Comparison of ENCODE assay signal across 13 mouse cellular contexts in genomic region chr5:32064341-32065105, GRCm38 (mm10).
A peak's percentile ranks its signal among the peaks of the same experiment; 100 is the strongest.
DNase-seq lines count a peak whose midpoint lies in the region; ATAC-seq and TF ChIP-seq lines count a peak whose summit lies in the region.
"Had no signal": no experiment of that assay in that cellular context is flagged by ENCODE, and none has a peak within 500 bp of the region (broad histone marks: within the 10 kb centered on the region; RNA-seq: fewer than 3 reads in every experiment).

No protein-coding gene starts in this region.

- DNase-seq in heart, adult 9 months (ENCODE audit: low spot score in 2 of 2), result peak; percentile 43 to 45
- DNase-seq in heart, adult 8-10 months (ENCODE audit: low spot score), result no peak
- DNase-seq in layer of hippocampus, adult 2 months (ENCODE audit: low spot score in 2 of 2), result no peak
- DNase-seq in layer of hippocampus, adult 9-10 months (ENCODE audit: low spot score), result no peak
- DNase-seq in lung, postnatal 36 days, result peak; percentile 37
- no peak for DNase-seq in adrenal gland, postnatal 10 days
- DNase-seq: cerebellum, adult 9-10 months; kidney, postnatal 36 days; thymus, postnatal 25 days had no signal

- H3K4me3 ChIP-seq in layer of hippocampus, adult 2 months, result no peak overlapping the region
- H3K4me3 ChIP-seq in brown adipose tissue, adult 24 weeks (ENCODE audit: insufficient read depth, low read depth, low read length), result no peak overlapping the region
- no peak overlapping the region for H3K4me3 ChIP-seq in forebrain, embryonic 15.5 days
- H3K4me3 ChIP-seq: forebrain, embryonic 12.5 days had no signal

- H3K9ac ChIP-seq in forebrain, embryonic 15.5 days (replicated peaks), result no peak overlapping the region
- H3K9ac ChIP-seq: forebrain, embryonic 12.5 days had no signal

- H3K4me2 ChIP-seq in forebrain, embryonic 15.5 days (replicated peaks), result no peak overlapping the region
- H3K4me2 ChIP-seq: forebrain, embryonic 12.5 days; midbrain, embryonic 11.5 days had no signal

- H3K4me1 ChIP-seq in brown adipose tissue, adult 24 weeks (ENCODE audit: control insufficient read depth, insufficient read depth, insufficient read length, low read length), result no peaks in the 10 kb centered on the region
- no peaks in the 10 kb centered on the region for H3K4me1 ChIP-seq in forebrain, embryonic 15.5 days
- H3K4me1 ChIP-seq: forebrain, embryonic 12.5 days had no signal

- H3K36me3 ChIP-seq in forebrain, embryonic 15.5 days, result no peaks in the 10 kb centered on the region
- H3K36me3 ChIP-seq: forebrain, embryonic 12.5 days had no signal

- no peak for ATAC-seq in forebrain, embryonic 15.5 days (replicated peaks)

- H3K27ac ChIP-seq in layer of hippocampus, adult 2 months, result peak overlapping the region; percentile 84
- H3K27ac ChIP-seq in brown adipose tissue, adult 24 weeks (replicated peaks; ENCODE audit: low read depth, low read length), result peak overlapping the region; percentile 41
- H3K27ac ChIP-seq in forebrain, embryonic 15.5 days (replicated peaks), result no peak overlapping the region
- H3K27ac ChIP-seq: forebrain, embryonic 12.5 days had no signal

- no peaks in the 10 kb centered on the region for H3K27me3 ChIP-seq in forebrain, embryonic 15.5 days
- H3K27me3 ChIP-seq: forebrain, embryonic 12.5 days had no signal

- peak; percentile 36; the same call in 1 of the 2 replicates for TF ChIP-seq CTCF in layer of hippocampus, adult 2 months (conservative IDR thresholded peaks at IDR 0.05)

- 82% methylated on average over 2 of the region's 2 CpGs for WGBS in forebrain, embryonic 15.5 days

- H3K9me3 ChIP-seq in forebrain, embryonic 15.5 days, result no peaks in the 10 kb centered on the region
- H3K9me3 ChIP-seq: forebrain, embryonic 12.5 days had no signal

Comparison
In these comparisons a context has a peak if more than half of its experiments do, and no peak if none do; other contexts are left out.
1. DNase-seq: peak in heart, adult 9 months (2 of 2) and lung, postnatal 36 days (single experiment); none in heart, adult 8-10 months (single experiment), layer of hippocampus, adult 2 months (0 of 2), layer of hippocampus, adult 9-10 months (single experiment) and adrenal gland, postnatal 10 days (single experiment).